Mouse (Mus musculus) spleen, postnatal 14 days (tissue): ENCODE results near the gene Atcay.

ENCODE experiments used
- DNase-seq, 2 experiments: peaks; one replicate each; pipeline ENCODE4 v3.0.0; 2021 to 2022; ENCODE audit warnings: low spot score in 2 of 2

Atcay gene

DNA sequence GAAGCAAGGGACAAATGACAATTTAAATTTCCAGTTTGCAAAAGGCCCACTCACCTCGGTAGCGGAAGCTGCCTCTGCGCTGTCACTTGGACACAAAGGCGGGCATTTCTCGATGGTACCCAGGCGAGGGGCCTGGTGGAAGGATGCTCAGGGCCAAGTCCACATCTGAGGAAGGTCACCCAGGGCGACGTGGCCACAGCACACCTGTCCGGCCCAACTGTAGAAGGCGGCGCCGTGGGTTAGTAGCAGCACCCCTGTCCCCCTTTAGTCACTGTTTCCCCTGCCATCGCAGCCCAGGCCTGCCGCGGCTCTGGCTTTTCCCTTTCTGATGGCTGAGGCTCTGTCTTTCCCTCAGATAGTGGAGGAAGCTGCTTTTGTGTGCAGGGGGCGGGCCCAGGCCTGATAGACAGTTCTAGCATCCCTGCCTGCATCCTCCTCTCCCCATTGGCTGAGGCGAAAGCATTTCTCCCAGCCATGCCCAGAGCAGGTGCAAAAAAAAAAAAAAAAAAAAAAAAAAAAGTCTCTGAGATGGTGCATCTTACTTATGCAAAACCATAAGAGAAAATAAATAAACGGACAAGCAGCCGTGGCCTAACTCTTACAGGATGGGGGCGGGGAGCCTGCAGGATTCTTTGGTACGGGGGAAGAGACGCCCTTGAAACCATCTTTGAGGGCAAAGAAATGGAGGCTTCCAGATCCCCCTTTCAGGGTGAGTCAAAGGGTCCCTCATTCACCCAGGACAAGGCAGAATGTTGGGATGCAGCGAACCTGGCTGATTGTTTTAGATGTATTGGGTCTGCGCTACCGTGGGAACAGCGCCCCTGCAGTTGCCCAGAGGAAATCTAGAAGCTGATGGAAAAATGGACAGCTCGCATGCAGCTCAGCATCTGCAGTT, at the start of gene Atcay:
Gene Atcay (minus strand): TSS at position 396 of the 895 bp plus-strand sequence.
- DNase-seq, result no peak

DNA sequence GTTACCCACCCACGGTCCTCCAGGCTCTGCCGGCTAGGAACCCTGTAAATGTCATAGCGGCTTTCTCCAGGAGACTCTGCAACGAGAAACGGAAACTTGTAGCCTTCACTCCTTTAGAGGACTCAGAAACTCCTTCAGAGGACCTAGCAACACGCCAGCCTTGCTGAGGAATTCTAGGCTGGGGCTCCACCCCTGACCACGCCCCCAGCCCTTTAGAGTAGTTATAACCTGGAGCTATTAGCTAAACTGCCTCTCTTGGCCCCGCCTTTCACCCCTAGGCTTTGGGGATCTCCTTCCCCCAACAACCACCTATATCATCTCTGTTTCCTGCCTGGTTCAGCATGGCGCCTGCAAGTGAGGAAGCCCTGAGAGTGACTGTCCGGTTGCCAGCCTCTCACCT, 48.9 kb upstream of the Atcay start:
- DNase-seq, result no peak

DNA sequence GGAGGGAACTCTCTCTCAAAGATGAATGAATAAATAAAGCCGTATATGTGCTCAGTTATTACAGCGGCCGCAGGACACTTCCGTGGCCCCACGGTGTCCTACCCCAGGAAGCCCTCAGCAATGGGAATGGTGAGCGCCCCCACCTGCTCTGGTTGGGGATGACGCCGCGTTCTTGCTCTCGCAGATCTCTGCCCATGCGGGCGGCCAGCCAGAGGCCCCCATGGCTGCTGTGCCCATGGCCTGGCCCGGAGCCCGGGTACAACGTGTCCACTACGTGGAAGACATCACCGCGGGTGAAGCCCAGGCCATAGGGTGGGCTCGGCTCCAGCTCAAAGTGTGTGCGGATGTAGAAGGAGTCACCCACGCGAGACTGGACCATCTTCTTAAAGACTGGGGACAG, 47.0 kb upstream of the Atcay start:
- no peak for DNase-seq

DNA sequence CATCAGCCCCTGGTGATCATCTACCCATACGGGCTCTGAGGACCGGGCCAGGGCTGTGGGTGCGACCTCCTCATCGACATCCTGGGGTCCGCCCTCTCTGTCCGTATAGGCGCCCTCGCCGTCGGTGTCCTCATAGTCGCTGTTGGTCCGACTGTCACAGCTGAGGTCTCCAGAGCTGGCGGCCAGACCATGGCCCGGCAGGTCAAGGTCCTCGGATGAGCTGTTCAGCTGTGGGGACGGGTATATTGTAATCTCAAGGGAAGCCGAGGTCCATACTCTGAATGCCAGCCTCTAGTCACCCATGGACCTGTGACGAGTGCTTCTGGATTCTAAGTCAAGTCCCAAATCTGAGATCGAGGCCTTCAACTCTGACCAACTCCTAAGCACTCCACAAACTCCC, 43.2 kb upstream of the Atcay start:
- DNase-seq, result no peak

DNA sequence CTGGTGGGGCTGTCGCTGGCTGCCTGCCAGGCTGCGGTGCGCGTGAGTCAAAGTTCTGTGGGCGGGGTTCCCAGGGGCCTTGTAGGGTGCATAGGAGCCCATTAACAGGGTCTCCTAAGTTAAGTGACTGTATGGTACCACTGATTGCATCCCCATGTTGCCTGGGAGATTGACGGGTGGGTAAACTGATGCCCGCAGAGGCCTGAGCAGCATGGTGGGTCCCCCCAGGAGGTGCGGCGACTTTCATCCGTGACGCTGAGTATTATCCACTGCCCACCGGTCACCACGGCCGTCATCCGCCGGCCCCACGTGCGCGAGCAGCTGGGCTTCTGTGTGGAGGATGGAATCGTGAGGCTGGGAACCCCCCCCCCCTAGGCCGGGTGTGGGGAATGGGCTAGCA, 41.7 kb upstream of the Atcay start:
- no peak for DNase-seq

DNA sequence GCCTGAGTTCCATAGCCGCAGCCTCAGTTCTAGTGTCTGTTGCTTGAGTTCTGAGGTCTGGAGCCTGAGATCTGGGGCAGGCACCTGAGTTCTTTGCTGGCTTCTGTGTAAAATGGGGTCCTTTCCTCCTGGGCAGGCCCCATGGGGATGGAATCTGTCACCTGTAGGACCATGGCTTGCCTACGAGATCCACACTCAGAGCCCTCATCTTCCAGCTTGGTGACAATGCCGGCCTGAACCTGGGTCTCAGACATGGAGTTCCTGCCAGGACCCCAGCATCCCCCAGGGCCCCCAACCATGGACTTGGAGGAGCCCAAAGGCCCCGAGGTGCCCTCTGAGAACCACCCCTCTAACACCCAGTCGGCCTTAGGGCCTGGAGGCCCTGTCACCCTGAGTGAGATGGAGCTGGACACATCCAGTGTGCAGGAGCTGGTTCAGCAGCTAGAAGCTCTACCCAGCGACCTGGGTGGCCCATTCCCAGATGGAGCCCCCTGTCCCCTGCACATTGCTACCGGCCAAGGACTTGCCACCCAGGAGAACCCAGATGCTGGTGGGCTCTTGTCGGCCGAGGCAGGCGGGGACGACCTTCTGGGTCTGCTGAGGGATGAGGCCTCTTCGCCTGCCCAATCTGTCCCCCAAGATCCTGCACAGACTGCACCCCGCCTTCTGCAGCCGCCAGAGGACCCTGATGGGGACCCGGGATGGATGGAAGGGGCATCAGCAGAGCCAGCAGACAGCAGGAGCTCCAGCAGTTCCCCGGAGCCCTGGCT, 38.2 kb upstream of the Atcay start:
- no peak for DNase-seq

DNA sequence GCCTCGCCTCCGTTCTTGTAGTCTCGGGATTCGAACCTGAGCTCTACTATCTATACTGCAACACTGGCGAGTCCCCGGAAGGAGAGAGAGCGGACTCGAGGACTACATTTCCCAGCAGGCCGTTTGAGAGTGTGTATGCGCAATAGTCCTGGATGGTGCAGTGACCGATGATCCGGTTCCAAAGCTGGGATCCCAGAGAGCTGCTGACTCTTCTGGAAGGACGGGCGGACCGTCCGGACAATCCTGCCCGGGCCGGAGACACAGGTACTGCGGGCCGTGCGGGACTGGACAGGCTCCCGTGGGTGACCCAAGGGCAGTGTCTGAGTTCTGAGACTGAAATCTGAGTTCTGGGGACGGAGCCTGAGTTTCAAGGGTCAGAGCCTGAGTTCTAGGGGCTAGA, 37.4 kb upstream of the Atcay start:
- peak; percentile 34 to 62 for DNase-seq

DNA sequence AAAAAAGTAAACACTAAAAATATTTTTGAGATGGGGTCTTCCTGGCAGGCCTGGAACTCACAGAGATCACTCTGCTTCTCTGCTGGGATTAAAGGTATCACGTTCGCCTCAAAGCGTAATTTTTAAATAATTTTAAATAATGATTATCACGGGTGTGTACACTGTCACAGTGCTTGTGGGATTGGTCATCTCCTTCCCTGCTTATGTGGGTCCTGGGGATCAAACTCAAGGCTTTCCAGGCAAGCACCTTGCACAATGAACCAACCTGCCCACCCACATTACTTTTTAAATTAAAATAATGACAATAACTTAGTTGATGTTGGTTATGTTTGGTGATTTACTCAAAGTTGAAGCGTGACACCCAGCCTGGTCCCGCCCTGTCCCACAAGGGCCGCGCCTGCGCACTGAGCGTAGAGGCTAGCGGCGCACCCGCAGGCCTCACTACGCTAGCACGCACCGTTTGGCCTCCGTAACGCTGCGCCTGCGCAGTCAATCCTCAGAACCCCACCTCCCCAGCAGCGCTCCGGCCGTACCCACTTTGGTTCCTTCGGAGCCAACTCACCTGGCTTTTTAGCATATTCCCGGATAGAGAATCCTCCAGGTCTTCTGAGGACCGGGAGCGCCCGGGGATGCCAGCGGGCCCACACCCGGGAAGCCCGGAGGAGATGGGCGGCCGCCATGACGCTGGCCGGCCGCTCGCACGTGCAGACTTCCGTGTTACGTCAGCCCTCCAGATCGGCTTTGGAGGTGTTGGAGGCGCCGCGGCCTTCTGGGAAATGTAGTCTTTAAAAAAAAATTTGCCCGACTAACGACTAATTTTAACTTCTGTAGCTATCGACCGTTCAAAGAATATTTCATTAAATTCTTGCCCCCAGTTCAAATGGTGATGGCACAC, 35.8 kb upstream of the Atcay start, which contains the start of the genes Mrpl54 and Apba3:
Gene Mrpl54 (minus strand): TSS at position 724 of the 895 bp plus-strand sequence.
Gene Apba3 (plus strand): TSS at position 750 of the 895 bp plus-strand sequence.
- DNase-seq, result peak; percentile 92 to 95

DNA sequence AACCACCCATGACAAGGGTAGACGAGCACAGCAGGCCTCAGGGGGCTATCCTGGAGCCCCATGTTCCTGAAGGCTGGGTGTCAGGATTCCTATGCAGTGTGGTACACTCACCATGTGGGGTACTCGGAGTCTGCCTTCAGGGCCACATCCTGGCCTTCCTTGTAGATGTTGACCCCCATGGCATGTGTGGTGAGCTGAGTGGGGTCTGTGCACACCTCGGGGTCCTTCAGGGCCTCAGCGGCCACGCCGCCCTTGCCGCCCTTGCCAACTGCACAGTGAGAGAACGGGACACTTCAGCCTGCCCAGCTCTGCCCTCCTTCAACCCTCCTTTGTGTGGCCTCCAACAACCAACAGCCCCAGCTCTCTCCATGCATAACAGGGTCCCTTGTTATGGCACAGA, 34.9 kb upstream of the Atcay start:
- DNase-seq, result no peak

DNA sequence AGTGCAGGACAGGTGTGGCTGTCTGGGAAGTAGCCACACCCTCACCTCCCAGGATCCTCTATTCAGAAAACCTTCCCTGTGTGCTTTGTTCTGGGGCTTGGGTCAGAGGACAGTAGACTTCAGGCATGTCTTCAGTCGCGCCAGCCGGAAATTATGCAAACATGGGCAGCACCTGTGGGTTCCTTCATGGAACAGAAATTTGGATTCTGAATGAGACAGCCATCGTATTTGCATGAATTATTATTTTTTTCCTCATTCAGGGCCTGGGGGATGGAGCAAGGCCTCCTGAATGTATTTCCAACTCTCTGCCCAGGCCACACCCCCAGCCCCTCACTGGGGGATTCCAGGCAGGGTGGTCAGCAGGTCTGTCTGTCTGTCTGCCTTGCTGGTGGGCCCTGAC, 30.4 kb upstream of the Atcay start:
- no peak for DNase-seq

DNA sequence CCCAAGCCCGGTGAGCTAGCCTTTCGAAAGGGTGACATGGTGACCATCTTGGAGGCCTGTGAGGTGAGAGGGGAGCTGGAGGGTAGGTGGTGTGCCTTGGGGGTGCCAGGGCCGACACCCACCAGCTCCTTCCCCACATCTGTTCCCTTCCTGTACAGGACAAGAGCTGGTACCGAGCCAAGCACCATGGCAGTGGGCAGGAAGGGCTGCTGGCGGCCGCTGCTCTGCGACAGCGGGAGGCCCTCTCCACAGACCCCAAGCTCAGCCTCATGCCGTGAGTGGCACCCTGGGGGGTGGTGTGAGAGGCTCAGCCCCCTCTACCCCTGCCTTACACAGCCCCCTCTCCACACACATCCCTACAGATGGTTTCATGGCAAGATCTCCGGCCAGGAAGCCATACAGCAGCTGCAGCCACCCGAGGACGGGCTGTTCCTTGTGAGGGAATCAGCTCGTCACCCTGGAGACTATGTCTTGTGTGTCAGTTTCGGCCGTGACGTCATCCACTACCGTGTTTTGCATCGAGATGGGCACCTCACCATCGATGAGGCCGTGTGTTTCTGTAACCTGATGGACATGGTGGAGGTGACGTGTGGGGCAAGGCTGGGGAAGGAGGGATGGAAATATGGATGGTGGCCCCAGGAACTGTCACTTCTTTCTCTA, 28.7 kb upstream of the Atcay start:
- no peak for DNase-seq

DNA sequence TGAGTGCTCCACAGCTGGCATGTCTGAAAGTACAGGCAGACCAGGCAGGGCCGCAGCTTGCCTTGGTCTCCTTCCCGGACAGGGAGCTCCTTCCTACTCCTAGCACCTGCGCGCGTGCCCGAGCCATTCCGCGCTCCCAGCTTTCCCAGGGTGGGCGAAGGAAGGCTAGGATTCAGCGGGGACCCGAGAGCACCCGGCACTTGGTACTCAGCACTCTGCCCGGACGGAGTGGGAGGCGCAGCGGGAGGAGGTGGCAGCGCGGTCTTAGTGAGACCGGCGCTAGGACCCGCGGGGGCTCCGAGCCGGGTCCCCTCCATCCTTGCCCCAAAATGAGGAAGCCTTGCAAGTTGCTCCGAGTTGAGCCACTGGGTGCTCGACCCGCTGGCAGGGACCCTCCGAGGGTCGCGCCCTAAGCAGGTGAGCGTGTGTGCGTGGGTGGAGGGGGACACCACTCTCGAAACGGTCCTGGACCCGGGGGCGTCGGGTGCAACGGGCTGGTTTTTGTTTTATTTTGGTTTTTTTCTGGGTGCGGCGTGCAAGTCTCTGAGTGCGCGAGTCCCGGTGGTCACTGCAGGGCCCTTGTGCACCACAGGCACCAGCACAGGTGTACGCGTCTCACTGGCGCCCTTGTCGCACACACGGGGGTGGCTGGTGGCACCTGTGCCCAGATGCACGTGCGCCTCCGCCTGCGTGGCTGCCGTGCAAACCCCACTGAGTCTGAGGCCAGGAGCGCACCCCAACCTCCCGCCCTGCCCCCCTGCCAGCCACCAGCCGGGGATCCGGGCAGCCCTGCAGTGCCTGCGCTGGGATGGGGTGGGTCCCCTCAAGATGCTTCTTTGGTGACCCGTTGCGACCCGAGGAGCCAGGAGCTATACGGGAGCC, 26.8 kb upstream of the Atcay start:
- DNase-seq, result peak in 1 of 2 experiments; percentile 41

DNA sequence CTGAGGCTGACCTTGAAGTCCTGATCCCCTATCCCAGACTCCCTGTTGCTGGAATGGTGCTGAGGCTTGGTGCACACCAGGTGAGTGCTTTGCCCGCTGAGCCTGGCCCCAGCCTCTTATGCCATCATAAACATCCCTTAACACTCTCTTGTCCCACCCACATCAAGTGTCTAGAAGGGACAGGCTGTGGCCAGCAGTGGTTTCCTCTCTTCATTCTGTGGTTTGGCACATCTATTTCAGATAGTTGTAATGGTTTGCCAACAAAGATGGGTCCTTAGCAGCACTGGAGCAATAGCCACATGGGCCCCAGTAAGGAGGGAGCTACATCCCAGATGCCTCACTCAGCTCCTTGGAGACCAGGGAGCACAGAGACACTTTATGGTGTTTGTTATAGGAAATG, 24.3 kb upstream of the Atcay start:
- no peak for DNase-seq

DNA sequence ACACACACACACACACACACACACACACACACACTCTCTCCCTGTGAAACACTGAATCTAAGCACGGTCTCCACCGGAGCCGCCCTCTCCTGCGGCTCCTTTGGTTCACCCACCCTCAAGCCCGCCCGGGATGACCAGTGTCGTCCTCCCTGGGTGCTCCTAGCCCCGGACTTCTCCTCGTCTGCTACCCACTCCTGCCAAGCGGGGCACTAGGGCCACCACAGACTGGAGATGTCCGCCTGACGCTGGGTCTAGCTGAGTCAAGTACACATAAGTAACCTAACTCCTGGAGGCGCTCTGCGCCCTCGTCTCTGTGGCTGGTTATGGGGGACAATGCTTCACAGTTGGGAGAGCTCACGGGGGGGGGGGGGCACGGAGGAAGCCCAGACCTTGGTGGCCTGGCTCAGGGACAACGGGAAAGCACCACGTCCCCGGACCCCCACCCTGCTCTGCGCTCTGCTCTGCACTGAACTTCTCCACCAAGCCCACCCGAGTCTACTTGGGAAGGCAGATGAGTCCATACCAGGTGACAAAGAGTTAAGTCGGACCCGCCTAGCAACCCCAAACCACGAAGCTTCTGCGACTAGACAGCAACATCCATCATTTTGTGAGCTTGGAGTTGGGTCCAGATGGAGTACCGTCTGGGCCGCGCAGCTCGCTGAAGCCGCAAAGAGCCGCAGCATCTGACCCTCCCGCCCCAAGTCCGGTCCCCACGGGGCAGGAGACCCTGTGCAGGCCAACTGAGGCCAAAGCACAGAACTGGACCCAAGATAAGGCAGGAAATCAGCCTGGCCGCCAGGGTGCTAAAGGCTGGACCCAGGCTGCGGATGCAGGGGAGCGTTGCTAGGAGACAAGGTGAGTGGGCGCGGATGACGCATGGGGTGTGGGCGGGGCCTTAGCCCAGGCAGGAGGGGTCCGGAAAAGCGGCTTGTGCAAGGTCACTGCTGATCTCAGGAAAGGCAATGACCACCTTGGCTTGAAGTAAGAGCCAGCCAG, 22.1 kb upstream of the Atcay start, which contains the start of gene Matk:
Gene Matk (plus strand): TSS at position 512 of the 996 bp plus-strand sequence.
- DNase-seq, result no peak

DNA sequence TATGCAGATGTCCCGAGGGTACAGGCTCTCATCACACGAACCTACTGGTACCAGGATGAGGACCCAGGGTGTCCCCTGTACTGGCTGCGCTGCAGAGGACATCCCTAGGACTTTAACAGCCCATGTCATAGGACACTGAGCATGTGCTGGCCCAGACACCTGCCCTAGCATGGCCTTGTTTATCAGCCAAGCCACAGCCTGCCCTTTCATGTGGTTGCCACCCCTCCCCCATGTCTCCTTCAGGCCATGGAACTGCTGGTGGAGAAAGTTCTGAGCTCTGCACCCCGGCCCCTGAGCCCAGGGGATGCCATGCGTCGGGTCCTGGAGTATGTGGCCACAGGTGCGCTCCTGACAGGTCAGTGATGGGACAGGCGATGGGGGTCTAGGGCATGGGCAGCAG, 18.8 kb upstream of the Atcay start:
- DNase-seq, result no peak

DNA sequence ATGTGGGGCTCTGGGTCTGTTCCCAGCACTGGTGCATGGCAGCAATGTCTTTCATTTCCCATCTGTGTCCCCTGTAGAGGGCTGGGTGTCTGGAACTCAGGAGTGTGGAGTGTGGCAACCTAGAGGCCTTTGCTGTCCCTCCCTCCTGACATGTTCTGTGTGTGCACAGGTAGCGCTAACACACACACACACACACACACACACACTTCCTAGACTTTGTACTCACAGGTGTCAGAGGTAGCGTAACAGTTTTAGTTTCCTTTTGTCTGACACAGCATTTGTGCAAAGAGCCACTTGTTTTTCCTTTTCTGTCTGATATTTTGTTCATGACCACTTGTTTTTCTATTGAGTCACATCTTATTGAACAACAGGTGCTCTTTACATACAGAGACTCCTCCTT, 17.2 kb upstream of the Atcay start:
- DNase-seq, result no peak

DNA sequence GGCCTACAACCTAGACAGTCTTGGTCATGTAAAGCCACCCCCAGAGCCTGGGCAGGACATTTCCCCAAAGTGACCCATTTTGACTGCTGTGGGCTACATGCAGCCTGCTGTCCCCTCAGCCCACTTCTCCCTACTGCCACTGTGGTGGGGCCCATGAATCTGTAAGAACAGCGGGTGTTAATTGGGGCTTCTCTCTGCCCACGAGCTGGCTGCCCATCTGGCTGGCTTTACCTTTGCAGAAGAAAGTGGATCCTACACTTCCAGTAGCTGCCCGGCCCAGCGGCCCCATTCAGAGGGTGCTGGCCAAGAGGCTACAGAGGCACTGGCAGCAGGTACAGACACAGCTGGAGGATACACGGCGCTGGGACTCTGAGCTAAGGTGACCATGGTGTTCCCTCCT, 14.5 kb upstream of the Atcay start:
- no peak for DNase-seq

DNA sequence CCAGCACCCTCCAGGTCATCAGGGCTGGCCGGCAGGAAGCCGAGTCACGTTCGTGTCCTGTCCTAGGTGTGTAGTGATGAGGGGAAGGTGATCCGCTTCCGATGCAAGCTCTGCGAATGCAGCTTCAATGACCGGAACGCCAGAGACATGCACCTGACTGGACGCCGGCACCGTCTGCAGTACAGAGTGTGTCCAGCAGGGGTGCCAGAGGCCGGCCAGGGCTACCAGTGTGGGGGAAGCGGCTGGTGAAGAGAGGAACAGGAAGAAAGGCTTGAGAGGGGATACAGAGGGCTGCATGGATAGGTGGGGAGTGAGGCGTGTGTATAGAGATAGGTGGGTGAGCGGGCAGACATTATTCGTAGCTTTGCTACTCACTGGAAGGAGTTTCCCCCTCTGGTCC, 14.0 kb upstream of the Atcay start:
- peak; percentile 69 to 81 for DNase-seq

DNA sequence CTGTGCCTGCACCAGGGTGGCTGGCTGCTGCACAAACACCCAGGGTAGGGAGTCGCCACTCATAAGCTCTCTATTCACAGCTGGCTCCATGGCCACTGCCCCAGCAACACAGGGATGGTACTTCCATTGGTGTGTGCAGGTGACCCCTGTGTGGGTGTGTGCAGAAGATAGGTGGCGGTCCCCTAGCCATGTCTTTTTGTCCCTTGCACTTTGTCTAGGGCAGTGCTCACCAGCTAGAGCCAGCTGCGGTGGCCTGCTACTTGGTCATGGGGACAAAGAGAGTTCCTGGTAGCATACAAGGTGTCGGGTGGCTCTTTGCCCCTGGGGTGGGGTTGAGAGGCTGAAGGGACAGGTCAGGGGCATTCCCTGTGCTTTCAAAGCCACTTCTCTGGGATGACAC, 13.5 kb upstream of the Atcay start:
- no peak for DNase-seq
